In the genomic region with DNA sequence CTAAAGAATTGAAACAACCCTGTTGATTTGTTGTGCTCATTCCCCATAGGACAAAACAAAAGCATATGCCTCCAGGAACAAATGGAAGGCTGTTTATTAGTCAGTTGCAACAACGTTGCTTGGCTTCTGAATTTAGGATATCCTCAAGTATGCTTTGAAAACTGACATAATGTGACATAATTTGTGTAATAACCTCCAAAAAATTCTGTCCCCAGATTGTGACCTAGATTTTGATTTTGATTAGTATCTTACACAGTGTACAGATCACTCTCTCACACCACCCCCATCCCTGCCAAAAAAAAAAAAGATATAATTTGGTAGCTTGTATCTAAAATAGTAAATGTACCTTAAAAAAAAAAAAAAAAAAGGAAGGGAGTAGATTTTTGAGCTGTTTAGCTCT, we compare ENCODE assay signal across 28 mouse cellular contexts. TPM values are rescaled to one million over a fixed set of nuclear protein-coding genes. Genes with fewer than 3 reads are reported as not detected.
DNase-seq lines count a peak whose midpoint lies in the region; ATAC-seq and TF ChIP-seq lines count a peak whose summit lies in the region.
"Had no signal": no experiment of that assay in that cellular context is flagged by ENCODE, and none has a peak within 500 bp of the region (broad histone marks: within the 10 kb centered on the region; RNA-seq: fewer than 3 reads in every experiment).

No protein-coding gene starts in this region.

- ATAC-seq in cerebellum, adult (ENCODE audit: insufficient number of reproducible peaks, low FRiP score, low TSS enrichment) = peak; percentile 50; the same call in 1 of the 2 replicates
- ATAC-seq: activated CD4-positive, CD25-positive, alpha-beta regulatory T cell, adult 4 months; CD4-positive, CD25-positive, alpha-beta regulatory T cell, adult 4 months; forebrain, embryonic 13.5 days; forebrain, embryonic 15.5 days; forebrain, postnatal 0 days; Patski had no signal

- no peak for TF ChIP-seq EP300 in MEL (IDR thresholded peaks at IDR 0.05; ENCODE audit: low read depth in 1 of 2, low read length in 2 of 2)

- peak overlapping the region; percentile 28; the same call in 1 of the 2 replicates for H3K27ac ChIP-seq in gastrocnemius, adult 2 months
- H3K27ac ChIP-seq in MEL (ENCODE audit: control insufficient read depth, low read depth, low read length) = no peak overlapping the region
- H3K27ac ChIP-seq in embryonic facial prominence, embryonic 10.5 days (replicated peaks) = no peak overlapping the region
- H3K27ac ChIP-seq: embryonic facial prominence, embryonic 12.5 days; forebrain, embryonic 10.5 days; forebrain, embryonic 13.5 days; forebrain, embryonic 15.5 days had no signal

- 96% methylated on average over 1 of the region's 1 CpGs for WGBS in embryonic facial prominence, embryonic 10.5 days

- TF ChIP-seq RAD21 in MEL (IDR thresholded peaks at IDR 0.05; ENCODE audit: low read depth, low read length) = no peak

- H3K9me3 ChIP-seq in MEL (replicated peaks; ENCODE audit: insufficient read depth, low read length) = no peaks in the 10 kb centered on the region
- no peaks in the 10 kb centered on the region for H3K9me3 ChIP-seq in embryonic facial prominence, embryonic 10.5 days
- H3K9me3 ChIP-seq: embryonic facial prominence, embryonic 12.5 days; forebrain, embryonic 10.5 days; forebrain, embryonic 13.5 days; forebrain, embryonic 15.5 days; G1E had no signal

- no peak for TF ChIP-seq POLR2A in MEL (IDR thresholded peaks at IDR 0.05; ENCODE audit: control insufficient read depth in 1 of 2, insufficient read depth in 1 of 2, low read depth in 1 of 2, low read length in 2 of 2, poor library complexity in 1 of 2)

- H3K4me3 ChIP-seq in gastrocnemius, adult 2 months = no peak overlapping the region
- H3K4me3 ChIP-seq in MEL (ENCODE audit: control insufficient read depth in 1 of 2, insufficient read depth in 1 of 2, low read depth in 2 of 2, low read length in 2 of 2) = no peak overlapping the region
- H3K4me3 ChIP-seq in embryonic facial prominence, embryonic 10.5 days = no peak overlapping the region
- H3K4me3 ChIP-seq: embryonic facial prominence, embryonic 12.5 days; erythroblast, embryonic 14.5 days; forebrain, embryonic 10.5 days; forebrain, embryonic 13.5 days; forebrain, embryonic 15.5 days had no signal

- peaks cover 39% of the 10 kb centered on the region for H3K79me2 ChIP-seq in MEL (ENCODE audit: control insufficient read depth, insufficient read depth, low read length, poor library complexity)

- DNase-seq in cerebellum, postnatal 36 days = no peak
- no peak for DNase-seq in gastrocnemius, adult 2 months
- DNase-seq in gastrocnemius, adult 8-10 months (ENCODE audit: low spot score in 2 of 2) = no peak
- no peak for DNase-seq in MEL (ENCODE audit: low read depth, low spot score)
- DNase-seq in brain, adult 2 months (ENCODE audit: low read depth, low spot score) = peak; percentile 61
- no peak for DNase-seq in kidney, adult 18-20 months
- DNase-seq in embryonic facial prominence, embryonic 10.5 days (ENCODE audit: low spot score) = no peak
- DNase-seq: adrenal gland, adult 8-10 months; adrenal gland, postnatal 14 days; adrenal gland, postnatal 36 days; B cell, adult 2 months; cerebellum, adult 11-12 months; cerebellum, adult 8-10 months; cerebellum, adult 9-11 months; cerebellum, postnatal 25 days; embryo, embryonic 11 days; forebrain, postnatal 0 days had no signal

- H3K9ac ChIP-seq in MEL (ENCODE audit: control insufficient read depth, low read depth, low read length, poor library complexity, severe bottlenecking) = no peak overlapping the region
- H3K9ac ChIP-seq: embryonic facial prominence, embryonic 12.5 days; forebrain, embryonic 13.5 days; forebrain, embryonic 15.5 days; forebrain, postnatal 0 days had no signal

- intact Hi-C loops in gastrocnemius, adult 2 months (cut with DNase I) = no loop called here

- peaks cover 3 to 8% of the 10 kb centered on the region in 2 experiments; a peak in 3 of 4 replicates for H3K4me1 ChIP-seq in MEL (ENCODE audit: control insufficient read depth in 1 of 2, insufficient read depth in 2 of 2, low read length in 2 of 2)
- H3K4me1 ChIP-seq in embryonic facial prominence, embryonic 10.5 days = no peaks in the 10 kb centered on the region

- peaks cover 0 to 18% of the 10 kb centered on the region in 2 experiments; a peak in 3 of 4 replicates for H3K36me3 ChIP-seq in MEL (ENCODE audit: control insufficient read depth in 1 of 2, insufficient read depth in 2 of 2, low read length in 2 of 2)
- peaks cover 4% of the 10 kb centered on the region; the same call in 1 of the 2 replicates for H3K36me3 ChIP-seq in embryonic facial prominence, embryonic 10.5 days (replicated peaks)
- H3K36me3 ChIP-seq: embryonic facial prominence, embryonic 12.5 days; forebrain, embryonic 15.5 days had no signal

- TF ChIP-seq CTCF in gastrocnemius, adult 2 months (IDR thresholded peaks at IDR 0.05) = no peak
- no peak for TF ChIP-seq CTCF in MEL (IDR thresholded peaks at IDR 0.05 in 2 of 3, conservative IDR thresholded peaks at IDR 0.05 in 1 of 3; ENCODE audit: control insufficient read depth in 1 of 3, insufficient read depth in 1 of 3, low read depth in 2 of 3, low read length in 3 of 3, poor library complexity in 1 of 3, severe bottlenecking in 1 of 3)

- no peaks in the 10 kb centered on the region for H3K27me3 ChIP-seq in MEL (ENCODE audit: control insufficient read depth in 1 of 2, insufficient read depth in 2 of 2, low read length in 2 of 2)
- H3K27me3 ChIP-seq in embryonic facial prominence, embryonic 10.5 days (replicated peaks; ENCODE audit: low read depth, poor library complexity, severe bottlenecking) = no peaks in the 10 kb centered on the region
- H3K27me3 ChIP-seq: CH12.LX; embryonic facial prominence, embryonic 12.5 days; forebrain, embryonic 13.5 days; forebrain, embryonic 15.5 days; Patski had no signal

TF ChIP-seq in MEL, 35 proteins besides CTCF, POLR2A, EP300 and RAD21:
- TF ChIP-seq NELFE (IDR thresholded peaks at IDR 0.05; ENCODE audit: low read depth, low read length) (no peak), KAT2A (conservative IDR thresholded peaks at IDR 0.05; ENCODE audit: low read depth, low read length) (no peak), ZNF384 (IDR thresholded peaks at IDR 0.05; ENCODE audit: low read depth, low read length) (peak; percentile 70), GATA1 (IDR thresholded peaks at IDR 0.05; ENCODE audit: low read depth, low read length) (no peak)
TF ChIP-seq in MEL: peak in this region for 1.

RNA-seq across cellular contexts. Expression of gene Abhd17b, which starts 7.7 kb away (rescaled TPM):
- total RNA-seq in gastrocnemius, adult 2 months (2021) = 10 to 100 TPM; 20.0 to 20.3 TPM
- 10 to 100 TPM; 16.8 to 18.5 (median 18.3) TPM for total RNA-seq in gastrocnemius, adult 8-10 months (2022)
- 15.8 and 17.9 TPM in 2 replicates for total RNA-seq in MEL (2012; rRNA removed)
- polyA plus RNA-seq in MEL (2012; ENCODE audit: insufficient read depth in 1 of 2, insufficient read length in 2 of 2, low read depth in 1 of 2, low replicate concordance in 2 of 2, missing spikeins in 1 of 2) = 100 to 1,000 TPM in 1 of 2 experiments, 10 to 100 TPM in 1; 16.1 to 173 TPM
- polyA plus RNA-seq in embryonic facial prominence, embryonic 10.5 days (2016; fragmentation: Nextera tagmentation; extraction: Ambion mirVana) = 28.0 and 28.6 TPM in 2 replicates

RNA-seq across cellular contexts. Expression of gene 1110059E24Rik, which starts 8.0 kb away (rescaled TPM):
- 1 to 10 TPM; 7.1 to 9.1 TPM for total RNA-seq in gastrocnemius, adult 2 months (2021)
- total RNA-seq in gastrocnemius, adult 8-10 months (2022) = 1 to 10 TPM; 6.9 to 8.5 (median 7.7) TPM
- total RNA-seq in MEL (2012; rRNA removed) = 17.2 and 18.6 TPM in 2 replicates
- 10 to 100 TPM in 1 of 2 experiments, not detected in 1; 20.0 TPM for polyA plus RNA-seq in MEL (2012; ENCODE audit: insufficient read depth in 1 of 2, insufficient read length in 2 of 2, low read depth in 1 of 2, low replicate concordance in 2 of 2, missing spikeins in 1 of 2)
- 69.2 and 71.5 TPM in 2 replicates for polyA plus RNA-seq in embryonic facial prominence, embryonic 10.5 days (2016; fragmentation: Nextera tagmentation; extraction: Ambion mirVana)
